Mouse (Mus musculus) ES-Bruce4 (cell line): ENCODE results near the gene Hist2h4. TPM values are rescaled to one million over a fixed set of nuclear protein-coding genes. Genes with fewer than 3 reads are reported as not detected.

ENCODE experiments used
- H3K27ac ChIP-seq: 2 replicates; pipeline ENCODE4 v1.5.1; 2012; ENCODE audit warnings: low read length, inconsistent platforms; ENCODE audit not compliant: insufficient read depth
- H3K27me3 ChIP-seq: 2 replicates; pipeline ENCODE4 v1.6.1; 2012; ENCODE audit warnings: mild to moderate bottlenecking, low read length, inconsistent platforms; ENCODE audit not compliant: control insufficient read depth, poor library complexity, insufficient read depth, severe bottlenecking
- H3K36me3 ChIP-seq: 2 replicates; pipeline ENCODE4 v1.6.1; 2012; ENCODE audit warnings: inconsistent platforms, mild to moderate bottlenecking, low read length, moderate library complexity; ENCODE audit not compliant: control insufficient read depth, poor library complexity, insufficient read depth, severe bottlenecking
- H3K4me1 ChIP-seq: one replicate; pipeline ENCODE4 v1.8.1; 2011; ENCODE audit warnings: low read length; ENCODE audit not compliant: control insufficient read depth, insufficient read depth
- H3K4me3 ChIP-seq: 2 replicates; pipeline ENCODE4 v1.5.1; 2011; ENCODE audit warnings: low read depth, mild to moderate bottlenecking, low read length
- H3K9ac ChIP-seq: 2 replicates; pipeline ENCODE4 v1.6.1; 2012; ENCODE audit warnings: low read depth, mild to moderate bottlenecking, inconsistent platforms; ENCODE audit not compliant: poor library complexity, severe bottlenecking
- H3K9me3 ChIP-seq: replicated peaks from 2 replicates; pipeline ENCODE4 v1.6.1; 2012; ENCODE audit warnings: mild to moderate bottlenecking, low read length, inconsistent platforms; ENCODE audit not compliant: control insufficient read depth, poor library complexity, insufficient read depth, severe bottlenecking
- CTCF ChIP-seq: IDR thresholded peaks from one replicate; pipeline ENCODE4 v1.8.1; 2011; ENCODE audit warnings: low read depth, low read length
- EP300 ChIP-seq: IDR thresholded peaks from 2 replicates; pipeline ENCODE4 v1.6.1; 2011; ENCODE audit warnings: low read depth, low read length; ENCODE audit not compliant: insufficient read depth
- POLR2A ChIP-seq: IDR thresholded peaks from one replicate; pipeline ENCODE4 v1.8.1; 2011; ENCODE audit warnings: low read length; ENCODE audit not compliant: insufficient read depth
- polyA plus RNA-seq: library from polyadenylated mRNA; stranded (reverse); fragments of >200 nt; gene quantifications from 2 replicates; pipeline ENCODE4 v1.2.4, GENCODE M21; 2011; ENCODE audit warnings: low read depth; ENCODE audit not compliant: missing spikeins, insufficient read depth, insufficient read length

Hist2h4 gene
- polyA plus RNA-seq, 1 experiment = 3.6 TPM

DNA sequence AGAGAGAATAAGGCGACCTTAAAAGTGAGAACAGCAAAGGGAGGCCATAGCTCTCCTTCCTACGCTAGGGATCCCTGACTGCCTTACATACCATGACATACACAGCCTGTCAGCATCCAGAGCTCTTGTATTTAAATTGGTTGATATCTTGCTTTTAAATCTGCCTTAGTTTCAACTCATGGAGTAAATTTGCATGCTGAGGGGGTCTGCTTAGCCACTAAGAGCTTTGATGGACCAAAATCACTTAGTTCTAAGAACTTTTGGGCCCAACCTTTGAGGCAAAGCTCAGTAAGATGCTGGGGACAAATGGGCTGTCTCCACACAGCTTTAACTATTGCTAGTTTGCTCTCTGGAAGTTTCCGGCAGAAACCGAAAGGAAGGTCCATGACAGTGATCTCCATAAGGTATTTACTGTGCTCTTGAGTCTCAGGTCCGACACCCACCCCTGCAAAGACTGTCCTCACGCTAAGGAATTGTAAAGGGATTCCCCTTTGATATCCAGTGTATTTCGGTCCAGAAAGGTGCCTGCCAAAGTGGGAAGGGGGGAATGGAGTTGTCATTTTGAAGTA lies 25.7 kb downstream of the Hist2h4 start:
- Histone ChIP-seq H3K27ac (peak overlapping the region; percentile 96; the same call in 1 of the 2 replicates), H3K4me1 (no peaks in the 10 kb centered on the region), H3K9me3 (no peaks in the 10 kb centered on the region), H3K27me3 (no peaks in the 10 kb centered on the region), H3K4me3 (peak overlapping the region; percentile 93), H3K9ac (peak overlapping the region; percentile 100), H3K36me3 (peaks cover 2% of the 10 kb centered on the region; the same call in 1 of the 2 replicates)
- TF ChIP-seq EP300 (no peak), POLR2A (no peak), CTCF (no peak)

DNA sequence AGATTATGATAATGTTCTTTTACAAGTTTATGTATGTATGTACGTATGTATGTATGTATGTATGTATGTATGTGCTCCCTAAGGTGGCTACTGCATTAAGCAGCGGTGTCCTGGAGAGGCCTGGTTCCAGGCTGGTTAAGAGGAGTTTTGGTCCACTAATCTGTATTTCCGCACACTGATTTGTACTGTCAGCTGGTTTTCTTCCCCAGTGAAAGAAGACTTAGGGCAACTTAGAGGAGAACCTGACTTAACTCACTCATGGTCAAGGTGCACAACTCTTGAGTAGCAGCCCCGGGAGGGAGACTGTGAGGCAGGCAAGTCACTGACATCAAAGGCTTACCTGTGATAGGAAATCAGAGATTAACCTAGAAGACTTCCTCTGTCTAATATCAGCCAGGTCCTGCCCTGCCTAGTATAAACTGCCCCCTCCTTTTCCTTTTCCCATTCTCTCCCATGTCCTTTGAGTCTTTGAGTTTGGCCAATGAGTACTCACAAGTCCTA lies 26.2 kb downstream of the Hist2h4 start:
- Histone ChIP-seq H3K9me3 (no peaks in the 10 kb centered on the region), H3K4me3 (peak overlapping the region; percentile 93), H3K4me1 (no peaks in the 10 kb centered on the region), H3K27me3 (no peaks in the 10 kb centered on the region), H3K36me3 (peaks cover 2% of the 10 kb centered on the region; the same call in 1 of the 2 replicates), H3K9ac (peak overlapping the region; percentile 100), H3K27ac (no peak overlapping the region)
- TF ChIP-seq CTCF = no peak
- no peak for TF ChIP-seq EP300
- TF ChIP-seq POLR2A = no peak

DNA sequence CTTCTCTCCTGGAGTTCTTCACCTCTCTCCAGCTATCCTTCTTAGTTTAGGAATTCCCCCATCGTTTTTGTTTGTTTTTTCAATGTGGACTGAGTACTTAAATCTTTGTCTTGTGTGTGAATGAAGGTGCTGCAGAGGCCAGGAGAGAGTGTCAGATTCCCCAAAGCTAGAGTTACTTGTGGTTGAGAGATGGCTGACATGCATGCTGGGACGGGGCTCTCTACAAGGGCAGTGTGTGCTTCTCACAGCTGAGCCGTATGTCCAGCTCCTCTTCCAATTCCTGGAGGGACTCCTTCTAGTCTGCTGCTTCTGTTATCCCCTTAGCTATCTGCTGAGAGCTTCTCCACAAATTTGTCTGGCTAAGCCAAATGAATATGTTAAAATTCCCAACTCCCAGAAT lies 27.3 kb downstream of the Hist2h4 start:
- TF ChIP-seq EP300 (no peak), POLR2A (no peak), CTCF (no peak)
- Histone ChIP-seq H3K27me3 (no peaks in the 10 kb centered on the region), H3K36me3 (peaks cover 2% of the 10 kb centered on the region; the same call in 1 of the 2 replicates), H3K9ac (no peak overlapping the region), H3K27ac (no peak overlapping the region), H3K4me1 (no peaks in the 10 kb centered on the region), H3K4me3 (no peak overlapping the region), H3K9me3 (no peaks in the 10 kb centered on the region)

DNA sequence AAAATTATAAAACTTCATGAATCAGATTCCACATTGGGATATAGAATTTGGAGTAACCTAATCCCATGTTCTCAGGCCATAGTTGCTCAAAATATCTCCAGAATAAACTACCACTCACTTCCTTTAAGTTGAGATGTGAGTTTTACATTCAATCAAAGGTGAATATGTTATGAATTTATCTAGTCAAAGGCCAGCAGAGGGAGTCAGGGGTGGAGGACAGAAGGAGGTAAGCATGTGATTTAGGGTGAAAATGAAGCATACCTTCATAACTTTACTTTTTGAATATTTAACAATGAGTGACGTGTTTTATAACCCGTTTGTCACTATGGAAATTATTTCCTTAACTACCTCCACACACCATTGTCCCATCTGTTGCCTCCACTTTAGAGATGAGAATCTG lies 28.2 kb downstream of the Hist2h4 start:
- no peaks in the 10 kb centered on the region for H3K9me3 ChIP-seq
- no peak overlapping the region for H3K4me3 ChIP-seq
- H3K36me3 ChIP-seq = peaks cover 2% of the 10 kb centered on the region; the same call in 1 of the 2 replicates
- H3K27me3 ChIP-seq = no peaks in the 10 kb centered on the region
- H3K27ac ChIP-seq = no peak overlapping the region
- no peak for TF ChIP-seq CTCF
- TF ChIP-seq POLR2A = no peak
- no peak for TF ChIP-seq EP300
- H3K4me1 ChIP-seq = no peaks in the 10 kb centered on the region
- no peak overlapping the region for H3K9ac ChIP-seq

DNA sequence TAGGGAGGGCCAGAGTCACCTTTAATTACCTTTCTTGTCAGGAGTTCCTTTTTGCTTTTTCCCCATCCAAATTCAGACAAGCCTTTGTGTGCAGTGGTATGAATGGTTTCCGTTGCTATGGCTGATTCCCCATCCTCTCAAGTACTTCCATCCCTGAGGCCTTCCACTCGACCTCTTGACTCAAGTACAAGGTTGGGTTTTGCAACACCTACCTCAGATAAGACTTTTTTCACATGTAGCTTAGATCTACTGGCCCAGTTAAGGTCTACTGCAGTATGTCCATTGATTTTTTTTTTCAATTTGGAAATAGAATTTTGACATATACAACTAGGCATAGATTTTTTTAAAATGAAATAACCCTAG lies 31.4 kb downstream of the Hist2h4 start:
- Histone ChIP-seq H3K9ac (no peak overlapping the region), H3K9me3 (no peaks in the 10 kb centered on the region), H3K27ac (no peak overlapping the region), H3K36me3 (0 out of 2 replicates have a peak, but pooled peaks cover 2% of the 10 kb centered on the region), H3K4me1 (no peaks in the 10 kb centered on the region), H3K27me3 (no peaks in the 10 kb centered on the region), H3K4me3 (no peak overlapping the region)
- no peak for TF ChIP-seq EP300

DNA sequence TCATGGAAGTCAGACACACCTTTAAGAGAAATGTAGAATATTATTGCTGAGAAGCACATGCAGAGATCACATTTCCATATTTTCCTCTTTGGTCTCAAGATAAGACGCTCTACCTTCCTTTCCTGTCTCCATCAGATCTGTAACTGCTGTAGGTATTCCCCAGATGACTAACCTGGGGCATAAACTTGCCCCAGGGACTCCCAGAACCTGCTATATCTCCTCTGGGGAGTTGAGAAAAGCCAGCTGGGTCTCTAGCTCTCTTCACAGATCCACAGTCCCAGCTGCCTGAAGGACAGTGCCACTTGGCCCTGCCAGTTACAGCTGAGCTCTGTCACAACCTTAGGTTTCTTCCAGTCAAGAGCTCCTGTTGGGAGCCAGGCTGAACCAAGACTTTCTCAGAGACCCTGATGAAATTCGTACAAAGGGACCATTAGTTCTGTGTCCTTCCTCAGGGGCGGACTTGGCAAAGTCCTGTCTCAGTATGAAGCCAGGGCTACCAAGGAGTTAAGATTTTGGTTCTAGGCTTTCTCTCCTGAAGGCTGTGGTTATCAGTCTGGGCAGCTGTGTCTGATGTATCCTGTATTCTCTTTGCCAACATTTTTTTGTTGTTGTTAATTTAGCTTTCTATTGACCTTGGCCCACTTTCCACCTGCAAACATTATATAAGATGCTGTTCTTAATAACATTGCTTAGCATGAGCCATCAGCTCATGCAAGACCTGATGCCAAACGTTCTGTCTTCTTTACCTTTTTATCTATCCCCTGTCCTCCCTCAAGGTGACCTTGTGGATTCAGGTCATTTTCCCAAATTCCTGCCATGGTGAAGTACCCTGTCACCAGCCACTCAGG lies 32.0 kb downstream of the Hist2h4 start:
- Histone ChIP-seq H3K4me3 (no peak overlapping the region), H3K4me1 (no peaks in the 10 kb centered on the region), H3K27ac (no peak overlapping the region), H3K9me3 (no peaks in the 10 kb centered on the region), H3K27me3 (no peaks in the 10 kb centered on the region), H3K36me3 (no peaks in the 10 kb centered on the region), H3K9ac (no peak overlapping the region)
- TF ChIP-seq EP300 = no peak
- TF ChIP-seq POLR2A = no peak
- TF ChIP-seq CTCF = no peak
